Mouse (Mus musculus) thymus, postnatal 4 days (tissue): ENCODE data around the gene Aldh1l1.

Source experiments
- DNase-seq: peaks from one replicate; pipeline ENCODE4 v3.0.0; 2021

Gene Aldh1l1

GRCm38 (mm10) chr6:90509085-90509484, 22.9 kb downstream of the Aldh1l1 start:
- DNase-seq: no peak

- no peak for DNase-seq
Measured at GRCm38 (mm10) chr6:90512416-90512815, 26.2 kb downstream of the Aldh1l1 start.

- DNase-seq: no peak
Measured at GRCm38 (mm10) chr6:90513074-90513856, 27.0 kb downstream of the Aldh1l1 start.

- no peak for DNase-seq
Measured at GRCm38 (mm10) chr6:90514369-90514768, 28.1 kb downstream of the Aldh1l1 start.

- peak; percentile 80 for DNase-seq
Measured at GRCm38 (mm10) chr6:90514883-90515405, 28.7 kb downstream of the Aldh1l1 start.

GRCm38 (mm10) chr6:90518892-90519291, 32.7 kb downstream of the Aldh1l1 start:
- DNase-seq: no peak

- no peak for DNase-seq
Measured at GRCm38 (mm10) chr6:90519375-90519774, 33.1 kb downstream of the Aldh1l1 start.

GRCm38 (mm10) chr6:90526406-90526805, 40.2 kb downstream of the Aldh1l1 start:
- no peak for DNase-seq

GRCm38 (mm10) chr6:90529461-90530046, 43.3 kb downstream of the Aldh1l1 start:
- DNase-seq: no peak

- DNase-seq: no peak
Measured at GRCm38 (mm10) chr6:90532575-90533190, 46.5 kb downstream of the Aldh1l1 start.

- no peak for DNase-seq
Measured at GRCm38 (mm10) chr6:90533505-90533904, 47.3 kb downstream of the Aldh1l1 start.

- no peak for DNase-seq
Measured at GRCm38 (mm10) chr6:90534701-90535475, 48.7 kb downstream of the Aldh1l1 start.

- DNase-seq: no peak
Measured at GRCm38 (mm10) chr6:90536824-90537223, 50.6 kb downstream of the Aldh1l1 start.

GRCm38 (mm10) chr6:90537941-90538340, 51.7 kb downstream of the Aldh1l1 start:
- peak; percentile 92 for DNase-seq

- no peak for DNase-seq
Measured at GRCm38 (mm10) chr6:90539271-90539670, 53.0 kb downstream of the Aldh1l1 start.

GRCm38 (mm10) chr6:90540520-90540919, 54.3 kb downstream of the Aldh1l1 start:
- no peak for DNase-seq

GRCm38 (mm10) chr6:90541367-90541772, 55.1 kb downstream of the Aldh1l1 start:
- DNase-seq: no peak

- no peak for DNase-seq
Measured at GRCm38 (mm10) chr6:90544433-90544832, 58.2 kb downstream of the Aldh1l1 start.

- no peak for DNase-seq
Measured at GRCm38 (mm10) chr6:90546274-90546673, 60.0 kb downstream of the Aldh1l1 start.

GRCm38 (mm10) chr6:90547041-90547440, 60.8 kb downstream of the Aldh1l1 start:
- no peak for DNase-seq

GRCm38 (mm10) chr6:90550161-90550912, 64.1 kb downstream of the Aldh1l1 start:
- DNase-seq: peak; percentile 43

- no peak for DNase-seq
Measured at GRCm38 (mm10) chr6:90551251-90551650, 65.0 kb downstream of the Aldh1l1 start.
